Mouse (Mus musculus) right cerebral cortex, postnatal 10 days (tissue): ENCODE results near the gene Klk8.

Source experiments
- DNase-seq, 2 experiments: peaks; one replicate each; pipeline ENCODE4 v3.0.0; 2021; ENCODE audit warnings: low spot score in 2 of 2

Gene Klk8

GRCm38 (mm10) chr7:43789295-43789694 lies 8.1 kb upstream of the Klk8 start:
- DNase-seq: no peak

GRCm38 (mm10) chr7:43791591-43791990 lies 5.8 kb upstream of the Klk8 start, which contains the start of gene Klk9:
Gene Klk9, plus strand, starts transcription at chr7:43791891.
- no peak for DNase-seq

- no peak for DNase-seq
These were observed 1.0 kb upstream of the Klk8 start for GRCm38 (mm10) chr7:43796355-43796754.

GRCm38 (mm10) chr7:43797844-43798462 lies 576 bp downstream of the Klk8 start:
- DNase-seq: no peak

- DNase-seq: no peak
These were observed 2.5 kb downstream of the Klk8 start for GRCm38 (mm10) chr7:43799876-43800275.

- no peak for DNase-seq
These were observed 13.6 kb downstream of the Klk8 start, which contains the start of gene Klk7 for GRCm38 (mm10) chr7:43810994-43811393. Gene Klk7, plus strand, starts transcription at chr7:43811294.

- DNase-seq: no peak
These were observed 17.8 kb downstream of the Klk8 start for GRCm38 (mm10) chr7:43815211-43815610.

GRCm38 (mm10) chr7:43816746-43817145 lies 19.4 kb downstream of the Klk8 start:
- DNase-seq: no peak

GRCm38 (mm10) chr7:43821581-43821980 lies 24.2 kb downstream of the Klk8 start:
- DNase-seq: no peak

- DNase-seq: no peak
These were observed 26.8 kb downstream of the Klk8 start, which contains the start of gene Klk6 for GRCm38 (mm10) chr7:43824199-43824598. Gene Klk6, plus strand, starts transcription at chr7:43824499.

- no peak for DNase-seq
These were observed 28.7 kb downstream of the Klk8 start for GRCm38 (mm10) chr7:43826056-43826455.

GRCm38 (mm10) chr7:43827706-43828105 lies 30.3 kb downstream of the Klk8 start:
- DNase-seq: no peak

GRCm38 (mm10) chr7:43829006-43829405 lies 31.6 kb downstream of the Klk8 start:
- no peak for DNase-seq

GRCm38 (mm10) chr7:43841701-43842100 lies 44.3 kb downstream of the Klk8 start, which contains the start of gene Klk5:
Gene Klk5, plus strand, starts transcription at chr7:43841971.
- no peak for DNase-seq

- no peak for DNase-seq
These were observed 46.4 kb downstream of the Klk8 start for GRCm38 (mm10) chr7:43843801-43844200.

GRCm38 (mm10) chr7:43851616-43852015 lies 54.2 kb downstream of the Klk8 start:
- no peak for DNase-seq
